Mouse (Mus musculus) gastrocnemius, postnatal 10 days (tissue): ENCODE data around the gene Gm49450. TPM values are rescaled to one million over a fixed set of nuclear protein-coding genes. Genes with fewer than 3 reads are reported as not detected.
"Not testable (repeated sequence)": the region's sequence is repeated elsewhere in the genome, so short reads cannot be mapped to it uniquely, and the experiment has no call there.

ENCODE experiments used
- DNase-seq: peaks from one replicate; pipeline ENCODE4 v3.0.0; 2021; ENCODE audit warnings: mixed read lengths
- total RNA-seq, 2 experiments: library from RNA; stranded (reverse); gene quantifications; 2 replicates each; pipeline ENCODE4 v1.2.3; 2021

The Gm49450 gene
- total RNA-seq, 2 experiments from 2014 or later, result not detected

- DNase-seq, result no peak
Measured at GRCm38 (mm10) chr15:98923031-98923537, 30.3 kb downstream of the Gm49450 start.

- no peak for DNase-seq
Measured at GRCm38 (mm10) chr15:98922581-98922980, 30.8 kb downstream of the Gm49450 start.

GRCm38 (mm10) chr15:98921510-98921909 is 31.8 kb downstream of the Gm49450 start:
- no peak for DNase-seq

- DNase-seq, result not testable (repeated sequence)
Measured at GRCm38 (mm10) chr15:98918499-98918895, 34.9 kb downstream of the Gm49450 start.

- peak; percentile 98 for DNase-seq
Measured at GRCm38 (mm10) chr15:98917538-98918498, 35.5 kb downstream of the Gm49450 start, which contains the start of gene Lmbr1l. Lmbr1l (minus strand) TSS chr15:98918231.

- DNase-seq, result no peak
Measured at GRCm38 (mm10) chr15:98917091-98917490, 36.3 kb downstream of the Gm49450 start.

GRCm38 (mm10) chr15:98916016-98916415 is 37.3 kb downstream of the Gm49450 start:
- DNase-seq, result no peak

GRCm38 (mm10) chr15:98914903-98915302 is 38.4 kb downstream of the Gm49450 start:
- DNase-seq, result no peak

GRCm38 (mm10) chr15:98904692-98905091 is 48.7 kb downstream of the Gm49450 start:
- peak; percentile 44 for DNase-seq

GRCm38 (mm10) chr15:98902600-98902999 is 50.8 kb downstream of the Gm49450 start:
- DNase-seq, result no peak

GRCm38 (mm10) chr15:98901530-98901929 is 51.8 kb downstream of the Gm49450 start:
- no peak for DNase-seq

GRCm38 (mm10) chr15:98897928-98898800 is 55.2 kb downstream of the Gm49450 start, which contains the start of gene Dhh:
Dhh (minus strand) TSS chr15:98898540.
- no peak for DNase-seq

- no peak for DNase-seq
Measured at GRCm38 (mm10) chr15:98897495-98897894, 55.9 kb downstream of the Gm49450 start.

GRCm38 (mm10) chr15:98895635-98896589 is 57.4 kb downstream of the Gm49450 start:
- DNase-seq, result peak; percentile 27

GRCm38 (mm10) chr15:98894746-98895634 is 58.4 kb downstream of the Gm49450 start:
- no peak for DNase-seq

GRCm38 (mm10) chr15:98893940-98894745 is 59.2 kb downstream of the Gm49450 start, which contains the start of gene Rhebl1:
Rhebl1 (minus strand) TSS chr15:98894540.
- peak; percentile 38 for DNase-seq

- DNase-seq, result no peak
Measured at GRCm38 (mm10) chr15:98893036-98893435, 60.3 kb downstream of the Gm49450 start.

GRCm38 (mm10) chr15:98891907-98892606 is 61.3 kb downstream of the Gm49450 start:
- no peak for DNase-seq
